Mouse (Mus musculus) kidney, adult 2 months (tissue): Measurements from ENCODE around the gene Satb2. TPM values are rescaled to one million over a fixed set of nuclear protein-coding genes. Genes with fewer than 3 reads are reported as not detected.

Source experiments
- DNase-seq: peaks from one replicate; pipeline ENCODE4 v3.0.0; 2021
- H3K27ac ChIP-seq: fragments of 200-500 bp; 2 replicates; pipeline ENCODE4 v1.5.1; 2012; ENCODE audit warnings: low read depth, low read length, control low read depth, inconsistent platforms; ENCODE audit not compliant: insufficient read depth
- H3K27me3 ChIP-seq: fragments of 200-500 bp; replicated peaks from 2 replicates; pipeline ENCODE4 v1.6.1; 2012; ENCODE audit warnings: mild to moderate bottlenecking, moderate library complexity, low read length, inconsistent platforms; ENCODE audit not compliant: control insufficient read depth, insufficient read depth
- H3K36me3 ChIP-seq: fragments of 200-500 bp; 2 replicates; pipeline ENCODE4 v1.6.1; 2012; ENCODE audit warnings: mild to moderate bottlenecking, moderate library complexity, low read length, inconsistent platforms; ENCODE audit not compliant: control insufficient read depth, insufficient read depth
- H3K4me1 ChIP-seq: fragments of 200-500 bp; 2 replicates; pipeline ENCODE4 v1.6.1; 2011; ENCODE audit warnings: low read length; ENCODE audit not compliant: control insufficient read depth, insufficient read depth
- H3K4me3 ChIP-seq: fragments of 200-500 bp; 2 replicates; pipeline ENCODE4 v1.5.1; 2011; ENCODE audit warnings: mild to moderate bottlenecking, low read depth, low read length, control low read depth; ENCODE audit not compliant: insufficient read depth
- CTCF ChIP-seq: fragments of 200-500 bp; conservative IDR thresholded peaks from 2 replicates; pipeline ENCODE4 v1.5.1; 2011; ENCODE audit warnings: low read depth, mild to moderate bottlenecking, control low read depth, low read length, moderate library complexity, mixed read lengths; ENCODE audit not compliant: insufficient read depth, insufficient read length
- POLR2A ChIP-seq: fragments of 200-500 bp; IDR thresholded peaks from one replicate; pipeline ENCODE4 v1.6.1; 2011; ENCODE audit warnings: low read depth, low read length, control low read depth
- WGBS: fragments of 180-500 bp; shearing (Covaris S2); methylation state at CpG from one replicate; pipeline ENCODE4 v1.1.7; 2018; 5-methylcytosine and 5-hydroxymethylcytosine counted together
- polyA plus RNA-seq: library from polyadenylated mRNA; depleted of rRNA; stranded (reverse); fragments of >200 nt; gene quantifications from 2 replicates; pipeline ENCODE4 v1.2.3, GENCODE M21; 2012

Satb2 gene
- polyA plus RNA-seq, 1 experiment, result 4.7 TPM

GRCm38 (mm10) chr1:56898606-56899396, 79.6 kb downstream of the Satb2 start:
- Histone ChIP-seq H3K4me1 (peaks cover 6% of the 10 kb centered on the region; the same call in 1 of the 2 replicates), H3K36me3 (no peaks in the 10 kb centered on the region; the same call in 1 of the 2 replicates), H3K27ac (no peak overlapping the region), H3K4me3 (no peak overlapping the region), H3K27me3 (no peaks in the 10 kb centered on the region)
- WGBS, result 32% methylated on average over 13 of the region's 13 CpGs
- TF ChIP-seq CTCF, result no peak
- no peak for TF ChIP-seq POLR2A
- peak; percentile 73 for DNase-seq

- Histone ChIP-seq H3K36me3 (no peaks in the 10 kb centered on the region; the same call in 1 of the 2 replicates), H3K4me1 (peaks cover 6% of the 10 kb centered on the region; the same call in 1 of the 2 replicates), H3K27me3 (no peaks in the 10 kb centered on the region), H3K27ac (peak overlapping the region; percentile 73), H3K4me3 (no peak overlapping the region)
- WGBS, result 65% methylated on average over 8 of the region's 8 CpGs
- peak; percentile 80 for DNase-seq
- no peak for TF ChIP-seq CTCF
- TF ChIP-seq POLR2A, result no peak
These were observed 80.8 kb downstream of the Satb2 start for GRCm38 (mm10) chr1:56897492-56898180.

DNA sequence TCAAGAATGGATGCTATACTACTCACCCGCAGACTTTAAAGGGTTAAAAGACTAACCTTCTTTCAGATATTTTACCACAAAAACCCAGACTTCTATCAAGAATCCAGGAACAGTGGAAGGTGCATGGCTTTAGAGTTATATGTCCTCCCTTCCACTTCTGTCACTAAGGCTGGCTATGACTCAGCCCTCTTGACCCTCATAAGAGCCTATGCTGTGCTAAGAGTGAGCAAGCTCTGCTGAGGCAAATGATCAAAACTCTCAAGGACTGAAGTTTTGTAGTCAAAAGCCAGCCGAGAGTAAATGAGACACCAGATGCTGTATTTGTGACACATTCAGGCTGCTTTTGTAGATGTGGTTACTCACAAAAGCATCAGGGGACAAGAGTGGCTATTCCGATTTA, 81.8 kb downstream of the Satb2 start:
- Histone ChIP-seq H3K27me3 (no peaks in the 10 kb centered on the region), H3K4me1 (peaks cover 6% of the 10 kb centered on the region; the same call in 1 of the 2 replicates), H3K27ac (no peak overlapping the region), H3K36me3 (no peaks in the 10 kb centered on the region; the same call in 1 of the 2 replicates), H3K4me3 (no peak overlapping the region)
- WGBS, result 89% methylated on average over 3 of the region's 3 CpGs
- DNase-seq, result no peak
- no peak for TF ChIP-seq POLR2A
- no peak for TF ChIP-seq CTCF

DNA sequence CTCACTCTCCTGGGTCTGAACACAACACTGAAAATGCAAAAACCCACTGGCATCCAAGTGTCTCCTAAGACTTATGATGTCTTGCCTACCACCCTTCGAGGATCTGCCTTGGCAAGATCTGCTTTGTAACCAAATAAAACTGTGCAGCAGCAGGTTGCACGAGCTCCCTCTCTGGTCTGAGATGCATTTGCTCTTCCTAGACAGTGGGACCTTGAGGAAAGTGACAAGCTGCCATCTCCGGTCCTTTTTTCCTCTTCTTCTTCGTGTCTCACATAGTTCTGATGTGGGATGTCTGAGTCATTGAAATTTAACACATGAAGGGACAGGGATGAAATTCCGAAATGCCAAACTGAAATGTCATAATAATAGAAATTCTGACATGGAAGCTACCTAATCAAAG, 85.7 kb downstream of the Satb2 start:
- no peak for DNase-seq
- Histone ChIP-seq H3K27ac (no peak overlapping the region), H3K27me3 (no peaks in the 10 kb centered on the region), H3K36me3 (no peaks in the 10 kb centered on the region; the same call in 1 of the 2 replicates), H3K4me1 (peaks cover 2% of the 10 kb centered on the region; the same call in 1 of the 2 replicates), H3K4me3 (no peak overlapping the region)
- WGBS, result 87% methylated on average over 5 of the region's 5 CpGs
- TF ChIP-seq CTCF (no peak), POLR2A (no peak)

- TF ChIP-seq POLR2A (no peak), CTCF (no peak)
- 83% methylated on average over 1 of the region's 1 CpGs for WGBS
- DNase-seq, result no peak
- Histone ChIP-seq H3K36me3 (no peaks in the 10 kb centered on the region), H3K27me3 (no peaks in the 10 kb centered on the region), H3K4me3 (no peak overlapping the region), H3K27ac (no peak overlapping the region), H3K4me1 (no peaks in the 10 kb centered on the region)
These were observed 89.5 kb downstream of the Satb2 start for GRCm38 (mm10) chr1:56888939-56889338.

DNA sequence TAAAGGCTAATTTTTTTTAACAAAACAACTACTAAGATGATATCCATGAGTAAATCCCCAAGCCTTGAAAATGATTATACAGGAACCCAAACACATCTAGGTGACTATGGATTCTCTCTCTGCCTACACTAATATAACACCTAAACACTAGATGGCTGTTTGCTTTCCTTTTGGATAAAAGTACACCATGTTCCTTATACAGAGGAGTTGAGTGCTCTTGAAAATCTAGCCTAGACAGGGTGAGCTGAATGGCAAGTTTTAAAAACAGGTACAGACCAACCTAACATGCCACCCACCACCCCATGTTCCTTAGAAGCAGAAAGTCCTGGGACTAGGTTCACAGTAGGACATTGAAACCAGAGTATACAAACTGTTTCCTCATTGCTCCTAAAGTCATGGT, 90.9 kb downstream of the Satb2 start:
- no peaks in the 10 kb centered on the region for H3K27me3 ChIP-seq
- no peaks in the 10 kb centered on the region for H3K36me3 ChIP-seq
- no peaks in the 10 kb centered on the region for H3K4me1 ChIP-seq
- no peak for TF ChIP-seq CTCF
- no peak for TF ChIP-seq POLR2A
- no peak for DNase-seq
- H3K27ac ChIP-seq, result no peak overlapping the region
- no peak overlapping the region for H3K4me3 ChIP-seq

DNA sequence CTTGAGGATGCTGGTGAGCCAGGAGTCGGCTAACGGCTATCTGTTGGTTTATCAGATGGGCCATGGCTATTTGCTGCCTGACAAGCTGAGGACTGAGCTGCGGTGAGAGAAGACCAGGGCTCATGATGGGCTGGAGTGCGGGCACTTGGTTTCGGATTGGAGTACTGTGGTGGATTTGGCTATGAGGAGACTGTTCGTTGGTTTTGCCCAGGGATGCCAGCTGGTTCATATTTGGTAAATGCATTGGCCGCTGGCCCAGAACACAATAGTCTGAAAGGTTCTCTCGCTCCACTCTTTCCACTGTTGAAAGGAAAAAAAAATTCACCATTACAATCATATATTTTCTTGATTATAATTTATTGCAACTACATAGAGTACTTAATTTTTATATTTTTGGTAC, 107.0 kb downstream of the Satb2 start:
- DNase-seq, result no peak
- WGBS, result 93% methylated on average over 8 of the region's 8 CpGs
- H3K36me3 ChIP-seq, result no peaks in the 10 kb centered on the region
- no peaks in the 10 kb centered on the region for H3K4me1 ChIP-seq
- TF ChIP-seq POLR2A, result no peak
- TF ChIP-seq CTCF, result no peak
- no peak overlapping the region for H3K4me3 ChIP-seq
- no peak overlapping the region for H3K27ac ChIP-seq
- H3K27me3 ChIP-seq, result no peaks in the 10 kb centered on the region
